Mouse (Mus musculus): ENCODE measurements around the gene Vsig8.

DNA sequence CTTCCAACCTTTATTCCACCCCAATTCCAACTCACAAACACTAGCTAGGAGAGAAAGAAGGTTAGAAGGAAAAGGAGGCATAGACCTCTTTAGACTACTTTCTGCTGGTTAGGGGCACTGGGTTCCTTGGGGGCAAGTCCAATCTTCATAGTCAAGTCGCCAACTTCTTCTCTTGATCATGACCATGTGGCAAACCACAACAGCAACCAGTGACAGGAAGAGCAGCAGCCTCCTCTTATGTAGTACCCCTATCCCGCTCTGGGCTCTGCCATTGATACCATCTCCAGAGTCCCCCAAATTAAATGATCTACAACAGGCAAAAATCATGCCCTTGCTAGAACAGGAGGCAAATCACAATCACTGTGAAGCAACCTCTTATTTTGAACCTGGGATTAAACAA, 38.2 kb downstream of the Vsig8 start:
- TF ChIP-seq CTCF (IDR thresholded peaks at IDR 0.05; ENCODE audit: control insufficient read depth, insufficient read depth, low read length), result no peak
- TF ChIP-seq POLR2A (IDR thresholded peaks at IDR 0.05; ENCODE audit: borderline replicate concordance, control insufficient read depth, low read depth, low read length), result no peak

All from bone marrow, adult 2 months (tissue).